ENCODE assay signal across 8 mouse cellular contexts in the genomic region with DNA sequence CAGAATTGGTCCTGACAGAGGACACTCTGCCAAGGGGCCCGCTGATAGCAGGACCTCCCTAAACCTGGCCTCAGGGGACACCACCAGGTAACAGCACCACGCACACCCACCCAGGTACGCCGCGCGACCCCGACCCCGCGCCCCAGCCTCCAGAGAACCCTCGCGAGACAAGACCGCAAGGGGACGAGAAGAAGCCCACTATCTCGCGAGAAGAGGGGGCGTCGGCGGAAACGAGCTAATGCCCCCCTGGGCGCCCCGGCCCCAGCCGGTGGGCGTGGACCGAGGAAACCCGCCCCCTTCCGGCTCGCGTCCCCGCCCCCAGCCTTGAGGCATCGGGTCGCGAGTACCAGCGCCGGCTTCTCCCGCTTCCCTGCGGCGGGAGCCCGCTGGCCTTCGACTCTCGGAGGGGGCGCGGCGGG. TPM values are rescaled to one million over a fixed set of nuclear protein-coding genes. Genes with fewer than 3 reads are reported as not detected.
DNase-seq lines count a peak whose midpoint lies in the region; ATAC-seq lines count a peak whose summit lies in the region.

TSS of gene Casc4 (plus strand) at position 339 of the 419 bp plus-strand sequence.

- peaks cover 27% of the 10 kb centered on the region for H3K4me1 ChIP-seq in hindbrain, embryonic 15.5 days (replicated peaks)

- no peaks in the 10 kb centered on the region for H3K36me3 ChIP-seq in hindbrain, embryonic 15.5 days

- no peaks in the 10 kb centered on the region for H3K27me3 ChIP-seq in hindbrain, embryonic 15.5 days

- H3K9me3 ChIP-seq in hindbrain, embryonic 15.5 days = no peaks in the 10 kb centered on the region

- DNase-seq in NIH3T3 (ENCODE audit: low read depth) = peak; percentile 77
- DNase-seq in cerebellum, postnatal 10 days = peak; percentile 99
- DNase-seq in frontal cortex, postnatal 36 days (ENCODE audit: low spot score in 2 of 2) = peak; percentile 76 to 90
- DNase-seq in left cerebral cortex, adult 11 months (ENCODE audit: low spot score) = peak; percentile 82
- peak; percentile 90 for DNase-seq in lung, postnatal 36 days
- peak; percentile 93 for DNase-seq in retina, postnatal 7 days (ENCODE audit: low read depth, low spot score)
- peak; percentile 68 to 70 for DNase-seq in urinary bladder, adult 18-20 months (ENCODE audit: low spot score in 2 of 2)

- ATAC-seq in hindbrain, embryonic 15.5 days (ENCODE audit: low FRiP score, low read depth) = peak; percentile 96

- peak within 1 kb of the TSS; percentile 80 for H3K9ac ChIP-seq in hindbrain, embryonic 15.5 days

- under 1% methylated on average over 39 of the region's 43 CpGs for WGBS in hindbrain, embryonic 15.5 days

- peak within 1 kb of the TSS; percentile 93 for H3K27ac ChIP-seq in hindbrain, embryonic 15.5 days (replicated peaks)

- H3K4me3 ChIP-seq in hindbrain, embryonic 15.5 days = peak within 1 kb of the TSS; percentile 66

- peak within 1 kb of the TSS; percentile 80 for H3K4me2 ChIP-seq in hindbrain, embryonic 15.5 days

RNA-seq across cellular contexts. Expression of gene Casc4, which starts in this region (rescaled TPM):
- 32.4 and 35.5 TPM in 2 replicates for polyA plus RNA-seq in hindbrain, embryonic 15.5 days (2015; fragmentation: Nextera tagmentation; extraction: Ambion mirVana)

Comparison
In these comparisons a context has a peak if more than half of its experiments do, and no peak if none do; other contexts are left out.
1. Peak in every context shown above with its lines: DNase-seq, ATAC-seq, H3K4me3 ChIP-seq and H3K27ac ChIP-seq.